Mouse (Mus musculus): ENCODE measurements at regions not wholly inside any gene's neighbourhood (a gene's known extent, or its start where the extent isn't known, plus 50 kb on each side); places are given as distances from the start of the nearest gene placed in this dataset.

DNA sequence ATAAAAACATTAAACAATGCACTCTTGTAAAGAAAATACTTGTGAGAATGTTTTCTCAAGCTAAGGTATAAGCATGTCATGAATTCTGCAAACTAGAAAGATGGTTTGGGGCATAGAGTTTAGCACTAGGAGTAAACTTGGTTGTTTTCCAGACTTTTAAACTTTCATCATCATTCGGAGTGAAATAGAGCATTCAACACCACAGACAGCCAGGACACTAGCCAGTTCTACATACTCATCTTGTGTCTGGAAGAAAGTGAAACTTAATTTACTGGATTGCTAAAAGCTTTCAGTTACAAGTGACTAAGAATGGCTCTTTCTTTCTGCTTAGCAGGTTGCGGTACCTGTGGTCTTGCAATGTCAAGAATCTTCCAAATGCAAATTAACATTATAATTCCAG, 119.9 kb upstream of the Kcnip4 start:
- no peak for DNase-seq (ENCODE audit: low spot score)

DNA sequence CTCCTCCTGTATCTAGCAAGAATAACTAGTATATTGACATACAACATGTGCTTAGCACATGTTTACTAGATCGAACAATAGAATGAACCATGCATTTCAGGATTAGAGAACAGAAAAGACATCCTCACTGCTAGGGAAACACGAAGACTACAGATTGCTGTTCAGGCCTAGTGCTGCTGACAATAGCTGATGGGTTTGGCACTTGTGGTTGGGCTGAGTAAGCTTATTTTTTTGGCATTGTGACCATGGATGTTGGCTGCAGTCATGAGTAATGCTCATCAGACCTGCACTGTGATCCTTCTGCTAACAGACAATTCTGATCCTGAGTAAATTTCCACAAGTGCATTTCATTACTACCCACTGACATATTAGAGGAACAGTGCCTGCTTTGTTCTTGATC, 117.7 kb upstream of the Kcnip4 start:
- DNase-seq (ENCODE audit: low spot score), result peak; percentile 21

DNA sequence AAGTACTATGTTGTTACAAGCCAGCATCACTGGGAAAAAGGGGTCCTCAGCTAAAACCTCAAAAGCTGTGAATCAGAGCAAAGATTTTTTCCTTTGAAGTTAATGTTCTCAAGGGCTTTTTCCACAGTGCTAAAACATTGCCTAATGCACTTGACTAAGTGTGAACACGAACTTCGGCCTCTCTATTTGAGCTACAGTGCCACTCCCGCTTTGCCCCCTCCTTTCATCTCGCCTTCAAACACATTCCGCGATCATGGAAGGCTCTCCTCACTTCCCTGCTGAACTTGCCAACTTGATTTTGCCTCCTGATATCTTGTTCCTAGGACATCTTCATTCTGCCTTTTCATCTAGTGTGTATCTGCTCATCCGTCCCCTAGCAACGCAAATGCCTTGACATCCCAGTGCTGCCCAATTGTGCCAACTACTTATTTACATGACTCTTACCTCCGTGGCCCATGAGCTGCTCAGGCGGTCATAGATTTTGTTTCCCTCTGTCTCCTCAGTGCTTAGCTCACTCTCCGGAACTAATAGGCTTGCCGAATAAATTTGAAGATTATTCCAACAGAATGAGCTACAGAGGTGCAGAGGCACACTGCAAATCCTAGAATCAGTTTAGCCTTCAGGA, 116.6 kb upstream of the Kcnip4 start:
- DNase-seq (ENCODE audit: low spot score), result no peak

DNA sequence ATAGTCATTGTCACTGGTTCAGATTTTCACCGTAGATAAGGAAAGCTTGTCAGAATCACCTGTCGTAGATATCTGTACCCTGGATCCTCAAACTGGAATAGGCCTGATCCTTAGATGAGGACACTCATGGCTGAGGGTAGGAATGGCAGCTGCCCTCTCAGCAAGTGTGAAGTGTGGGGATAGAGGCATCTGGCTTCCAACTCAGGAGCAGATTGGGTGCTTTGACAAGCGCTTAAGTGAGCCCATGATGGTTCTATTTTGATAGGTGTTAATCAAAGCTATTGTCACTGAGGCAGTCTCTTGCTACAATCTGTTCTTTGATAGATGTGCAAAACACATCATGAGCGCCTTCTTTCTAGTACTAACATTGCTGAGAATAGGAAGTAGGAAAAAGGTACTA, 114.9 kb upstream of the Kcnip4 start:
- no peak for DNase-seq (ENCODE audit: low spot score)

- DNase-seq (ENCODE audit: low spot score), result no peak
Observed at GRCm38 (mm10) chr5:49620152-49620551, 95.4 kb upstream of the Kcnip4 start.

DNA sequence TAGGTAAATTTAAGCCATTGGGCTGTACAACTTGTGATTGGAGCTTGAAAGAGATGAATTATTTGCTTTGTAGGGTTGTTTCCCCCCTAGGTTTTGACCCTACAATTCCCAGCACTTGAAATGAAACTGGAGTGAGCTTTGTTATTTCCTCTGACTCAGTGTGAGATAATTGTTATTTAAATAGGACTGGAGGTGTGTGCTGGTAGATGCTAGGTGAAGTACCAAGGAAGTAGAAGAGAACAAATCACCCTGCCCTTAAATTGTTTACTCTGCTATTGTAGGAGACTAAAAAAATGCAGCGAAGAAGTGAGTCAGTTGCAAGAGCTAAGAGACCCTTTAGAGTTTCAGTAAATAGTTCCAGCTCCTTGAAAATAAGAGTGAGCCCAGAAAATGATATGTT, 82.1 kb upstream of the Kcnip4 start:
- no peak for DNase-seq (ENCODE audit: low spot score)

- DNase-seq (ENCODE audit: low spot score), result no peak
Observed at GRCm38 (mm10) chr5:49580777-49581176, 56.1 kb upstream of the Kcnip4 start.

DNA sequence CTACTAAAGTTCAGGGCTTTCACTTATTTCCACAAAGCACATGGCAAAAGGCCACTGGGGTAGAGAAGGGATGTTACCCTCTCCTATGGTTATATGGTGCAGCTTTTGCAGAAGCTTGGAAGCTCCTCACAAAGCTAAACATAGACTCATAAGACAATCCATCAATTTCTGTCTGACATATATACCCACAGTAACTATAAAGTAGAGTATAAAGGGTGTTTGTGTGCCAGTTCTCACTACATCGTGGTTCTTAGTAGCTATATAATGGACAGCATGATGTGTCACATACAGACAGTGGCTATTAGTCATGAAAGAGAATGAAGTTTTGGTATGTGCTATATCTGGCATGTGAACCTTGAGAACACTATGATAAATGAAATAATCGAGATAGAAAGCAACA, 51.2 kb upstream of the Kcnip4 start:
- DNase-seq (ENCODE audit: low spot score), result no peak
